Mouse (Mus musculus): ENCODE data around the gene Gm9903. TPM values are rescaled to one million over a fixed set of nuclear protein-coding genes. Genes with fewer than 3 reads are reported as not detected.

Gene Gm9903
- polyA plus RNA-seq (2015; fragmentation: Nextera tagmentation; extraction: Ambion mirVana) = 0.17 and 0.58 TPM in 2 replicates

GRCm38 (mm10) chr5:33629301-33629987, at the start of gene Gm9903, which contains the start of gene Fam53a:
TSS of gene Gm9903 (plus strand) at chr5:33629925.
TSS of gene Fam53a (minus strand) at chr5:33629635.
- peak; percentile 97 for ATAC-seq (ENCODE audit: insufficient read depth, low FRiP score, low read depth)
- Histone ChIP-seq H3K9me3 (no peaks in the 10 kb centered on the region), H3K36me3 (no peaks in the 10 kb centered on the region), H3K4me3 (replicated peaks) (peak within 1 kb of the TSS; percentile 77), H3K27me3 (replicated peaks) (no peaks in the 10 kb centered on the region), H3K4me2 (peak within 1 kb of the TSS; percentile 88), H3K27ac (peak within 1 kb of the TSS; percentile 93), H3K9ac (peak within 1 kb of the TSS; percentile 74), H3K4me1 (peaks cover 8% of the 10 kb centered on the region; the same call in 1 of the 2 replicates)
- WGBS = under 1% methylated on average over 85 of the region's 99 CpGs

- H3K9ac ChIP-seq = no peak overlapping the region
- no peak overlapping the region for H3K4me2 ChIP-seq
- WGBS = 52% methylated on average over 1 of the region's 1 CpGs
- no peak overlapping the region for H3K27ac ChIP-seq
- no peak for ATAC-seq (ENCODE audit: insufficient read depth, low FRiP score, low read depth)
- H3K4me3 ChIP-seq (replicated peaks) = no peak overlapping the region
- H3K27me3 ChIP-seq (replicated peaks) = no peaks in the 10 kb centered on the region
- no peaks in the 10 kb centered on the region for H3K4me1 ChIP-seq
- no peaks in the 10 kb centered on the region for H3K9me3 ChIP-seq
- H3K36me3 ChIP-seq = no peaks in the 10 kb centered on the region
Measured at GRCm38 (mm10) chr5:33580336-33580735, 49.4 kb upstream of the Gm9903 start.

DNA sequence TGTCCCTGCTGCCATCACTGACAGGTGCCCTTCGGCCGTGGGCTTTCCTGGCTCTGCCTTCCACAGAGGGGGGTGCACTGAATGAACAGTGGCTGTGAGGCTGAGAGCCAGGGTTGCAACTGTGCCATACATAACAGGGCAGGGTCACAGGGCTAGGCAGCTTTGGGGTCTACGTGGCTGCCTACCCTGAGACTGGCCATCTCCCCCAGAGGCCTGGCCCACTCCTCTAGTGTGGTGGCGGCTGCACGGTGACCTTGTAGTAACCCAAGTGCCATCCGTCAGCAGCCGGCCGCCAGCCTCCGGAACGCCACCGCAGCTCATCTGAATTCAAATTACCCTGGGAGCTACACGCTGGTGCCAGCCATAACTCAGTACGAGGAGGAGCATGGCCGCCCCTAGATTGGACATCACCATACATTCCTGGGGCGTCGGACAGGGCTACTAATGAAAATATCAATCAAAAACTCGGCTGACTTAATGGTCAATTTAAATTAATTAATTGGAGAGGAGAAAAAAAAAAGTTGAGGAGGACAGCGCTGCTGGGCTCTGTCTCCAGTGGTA, 42.1 kb upstream of the Gm9903 start:
- H3K27ac ChIP-seq = no peak overlapping the region
- WGBS = 67% methylated on average over 18 of the region's 18 CpGs
- ATAC-seq (ENCODE audit: insufficient read depth, low FRiP score, low read depth) = no peak

GRCm38 (mm10) chr5:33588066-33588465, 41.7 kb upstream of the Gm9903 start:
- no peak overlapping the region for H3K4me2 ChIP-seq
- no peaks in the 10 kb centered on the region for H3K4me1 ChIP-seq
- H3K9ac ChIP-seq = no peak overlapping the region
- no peaks in the 10 kb centered on the region for H3K27me3 ChIP-seq (replicated peaks)
- H3K36me3 ChIP-seq = no peaks in the 10 kb centered on the region
- WGBS = 68% methylated on average over 3 of the region's 3 CpGs
- ATAC-seq (ENCODE audit: insufficient read depth, low FRiP score, low read depth) = no peak
- no peak overlapping the region for H3K27ac ChIP-seq
- no peak overlapping the region for H3K4me3 ChIP-seq (replicated peaks)
- no peaks in the 10 kb centered on the region for H3K9me3 ChIP-seq

More for the DNA sequence above, 42.1 kb upstream of the Gm9903 start:
- Histone ChIP-seq H3K9ac (no peak overlapping the region), H3K27me3 (replicated peaks) (no peaks in the 10 kb centered on the region), H3K36me3 (no peaks in the 10 kb centered on the region), H3K4me2 (no peak overlapping the region), H3K4me3 (replicated peaks) (no peak overlapping the region), H3K4me1 (no peaks in the 10 kb centered on the region), H3K9me3 (no peaks in the 10 kb centered on the region)

GRCm38 (mm10) chr5:33589221-33589888, 40.4 kb upstream of the Gm9903 start:
- H3K36me3 ChIP-seq = no peaks in the 10 kb centered on the region
- H3K27ac ChIP-seq = no peak overlapping the region
- H3K27me3 ChIP-seq (replicated peaks) = no peaks in the 10 kb centered on the region
- no peak overlapping the region for H3K9ac ChIP-seq
- H3K4me2 ChIP-seq = no peak overlapping the region
- WGBS = 69% methylated on average over 5 of the region's 5 CpGs
- ATAC-seq (ENCODE audit: insufficient read depth, low FRiP score, low read depth) = no peak
- H3K4me3 ChIP-seq (replicated peaks) = no peak overlapping the region
- no peaks in the 10 kb centered on the region for H3K9me3 ChIP-seq
- no peaks in the 10 kb centered on the region for H3K4me1 ChIP-seq

DNA sequence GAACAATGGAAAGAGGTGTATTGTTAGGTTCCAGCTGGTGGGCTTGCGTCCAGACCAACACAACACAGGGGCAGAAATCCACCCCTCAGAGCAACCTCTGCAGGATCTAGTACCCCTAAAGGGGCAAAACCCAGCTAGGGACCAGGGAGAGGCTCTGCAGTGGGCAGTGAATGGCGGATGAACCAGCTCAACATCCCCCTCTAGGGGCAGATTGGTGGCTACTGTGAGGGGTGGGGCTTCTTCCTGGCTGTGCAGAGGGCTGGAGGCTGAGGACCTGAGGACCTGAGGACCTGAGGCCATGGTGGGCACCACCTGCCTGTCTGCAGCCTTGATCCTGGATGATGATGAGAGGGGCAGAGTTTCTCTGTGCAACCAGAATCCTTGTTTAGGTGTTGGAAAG, 36.1 kb upstream of the Gm9903 start:
- Histone ChIP-seq H3K4me3 (replicated peaks) (no peak overlapping the region), H3K27ac (no peak overlapping the region), H3K4me1 (no peaks in the 10 kb centered on the region), H3K4me2 (no peak overlapping the region), H3K36me3 (no peaks in the 10 kb centered on the region), H3K27me3 (replicated peaks) (no peaks in the 10 kb centered on the region), H3K9me3 (no peaks in the 10 kb centered on the region), H3K9ac (no peak overlapping the region)
- ATAC-seq (ENCODE audit: insufficient read depth, low FRiP score, low read depth) = 0 out of 2 replicates have a peak, but pooled peaks have one; percentile 31
- 47% methylated on average over 2 of the region's 2 CpGs for WGBS

DNA sequence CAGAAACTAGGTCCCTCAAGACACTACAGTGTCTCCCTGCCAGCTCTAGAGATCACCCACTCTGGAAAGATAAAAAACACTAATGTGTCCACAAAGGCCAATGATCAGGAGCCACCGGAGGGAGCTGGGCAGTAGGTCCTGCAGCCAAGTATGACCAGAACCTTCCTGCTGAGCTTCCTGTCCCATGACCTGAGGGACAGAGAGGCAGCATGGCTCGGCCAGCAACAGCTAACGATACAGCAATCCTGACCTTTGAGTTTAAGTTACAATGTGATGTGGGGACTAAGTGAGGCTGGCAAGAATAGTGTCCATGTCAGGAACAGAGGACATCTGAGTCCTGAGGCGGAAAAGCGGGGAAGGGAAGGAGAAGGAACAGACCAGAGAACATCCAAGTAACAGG, 24.4 kb upstream of the Gm9903 start:
- H3K27ac ChIP-seq = no peak overlapping the region
- no peaks in the 10 kb centered on the region for H3K9me3 ChIP-seq
- no peak overlapping the region for H3K4me2 ChIP-seq
- 82% methylated on average over 5 of the region's 5 CpGs for WGBS
- peaks cover 24% of the 10 kb centered on the region for H3K36me3 ChIP-seq
- ATAC-seq (ENCODE audit: insufficient read depth, low FRiP score, low read depth) = no peak
- no peaks in the 10 kb centered on the region for H3K27me3 ChIP-seq (replicated peaks)
- no peak overlapping the region for H3K9ac ChIP-seq
- H3K4me1 ChIP-seq = no peaks in the 10 kb centered on the region
- no peak overlapping the region for H3K4me3 ChIP-seq (replicated peaks)

- H3K27ac ChIP-seq = no peak overlapping the region
- no peaks in the 10 kb centered on the region for H3K9me3 ChIP-seq
- H3K9ac ChIP-seq = no peak overlapping the region
- no peak overlapping the region for H3K4me3 ChIP-seq (replicated peaks)
- H3K27me3 ChIP-seq (replicated peaks) = no peaks in the 10 kb centered on the region
- peaks cover 25% of the 10 kb centered on the region for H3K36me3 ChIP-seq
- no peaks in the 10 kb centered on the region for H3K4me1 ChIP-seq
- no peak for ATAC-seq (ENCODE audit: insufficient read depth, low FRiP score, low read depth)
- WGBS = 79% methylated on average over 7 of the region's 7 CpGs
- no peak overlapping the region for H3K4me2 ChIP-seq
Measured at GRCm38 (mm10) chr5:33606631-33607030, 23.1 kb upstream of the Gm9903 start.

GRCm38 (mm10) chr5:33607434-33607833, 22.3 kb upstream of the Gm9903 start:
- Histone ChIP-seq H3K27me3 (replicated peaks) (no peaks in the 10 kb centered on the region), H3K9me3 (no peaks in the 10 kb centered on the region)
- WGBS = 91% methylated on average over 15 of the region's 15 CpGs

DNA sequence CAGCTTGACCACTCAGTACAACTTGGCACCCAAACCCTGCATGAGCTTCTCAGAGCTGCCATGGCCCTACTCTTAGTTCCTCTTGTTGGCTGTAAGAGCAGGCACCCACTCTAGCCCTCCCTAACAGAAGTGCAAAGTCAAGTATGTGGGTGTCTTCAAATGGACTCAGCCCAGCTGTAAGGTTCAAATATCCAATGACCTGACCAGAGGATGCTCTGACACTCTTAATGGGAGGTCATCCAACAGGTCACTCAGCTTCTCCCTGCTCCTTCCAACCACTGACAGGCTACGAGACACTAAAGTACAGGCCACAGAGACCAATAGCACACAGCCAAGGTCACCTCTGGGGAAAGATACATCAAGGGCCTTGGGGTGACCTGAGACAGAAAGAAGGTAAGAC, 20.5 kb upstream of the Gm9903 start:
- Histone ChIP-seq H3K4me1 (no peaks in the 10 kb centered on the region), H3K9ac (no peak overlapping the region), H3K27ac (no peak overlapping the region), H3K9me3 (no peaks in the 10 kb centered on the region), H3K36me3 (peaks cover 34% of the 10 kb centered on the region), H3K4me2 (no peak overlapping the region), H3K27me3 (replicated peaks) (no peaks in the 10 kb centered on the region), H3K4me3 (replicated peaks) (no peak overlapping the region)
- WGBS = 75% methylated on average over 1 of the region's 1 CpGs
- no peak for ATAC-seq (ENCODE audit: insufficient read depth, low FRiP score, low read depth)

More at GRCm38 (mm10) chr5:33607434-33607833, 22.3 kb upstream of the Gm9903 start:
- Histone ChIP-seq H3K4me2 (no peak overlapping the region), H3K27ac (no peak overlapping the region), H3K4me1 (no peaks in the 10 kb centered on the region), H3K4me3 (replicated peaks) (no peak overlapping the region), H3K9ac (no peak overlapping the region), H3K36me3 (peaks cover 28% of the 10 kb centered on the region)
- no peak; the same call in 1 of the 2 replicates for ATAC-seq (ENCODE audit: insufficient read depth, low FRiP score, low read depth)

DNA sequence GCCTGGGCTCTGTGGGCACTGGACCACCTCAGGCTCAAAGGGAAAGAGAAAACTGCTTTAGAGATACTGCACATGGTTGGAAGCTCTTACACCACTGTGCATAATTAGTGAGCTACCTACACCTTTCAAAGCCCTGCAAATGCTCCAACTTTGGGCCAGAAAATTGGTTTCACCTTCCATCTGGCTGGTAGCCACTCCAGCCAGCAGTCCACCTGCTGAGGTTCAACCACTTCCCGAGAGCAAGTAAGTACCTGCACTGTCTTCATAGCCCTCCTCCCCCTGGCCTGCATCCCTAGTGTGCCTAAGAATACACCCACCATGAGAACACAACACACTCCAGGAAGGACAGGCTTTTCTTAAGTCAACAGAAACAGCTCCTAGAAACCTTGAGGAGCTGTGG, 17.9 kb upstream of the Gm9903 start:
- no peak overlapping the region for H3K4me2 ChIP-seq
- no peak overlapping the region for H3K9ac ChIP-seq
- no peaks in the 10 kb centered on the region for H3K9me3 ChIP-seq
- peaks cover 34% of the 10 kb centered on the region for H3K36me3 ChIP-seq
- no peak for ATAC-seq (ENCODE audit: insufficient read depth, low FRiP score, low read depth)
- H3K4me3 ChIP-seq (replicated peaks) = no peak overlapping the region
- no peak overlapping the region for H3K27ac ChIP-seq
- WGBS = 82% methylated on average over 1 of the region's 1 CpGs
- H3K27me3 ChIP-seq (replicated peaks) = no peaks in the 10 kb centered on the region
- H3K4me1 ChIP-seq = no peaks in the 10 kb centered on the region

DNA sequence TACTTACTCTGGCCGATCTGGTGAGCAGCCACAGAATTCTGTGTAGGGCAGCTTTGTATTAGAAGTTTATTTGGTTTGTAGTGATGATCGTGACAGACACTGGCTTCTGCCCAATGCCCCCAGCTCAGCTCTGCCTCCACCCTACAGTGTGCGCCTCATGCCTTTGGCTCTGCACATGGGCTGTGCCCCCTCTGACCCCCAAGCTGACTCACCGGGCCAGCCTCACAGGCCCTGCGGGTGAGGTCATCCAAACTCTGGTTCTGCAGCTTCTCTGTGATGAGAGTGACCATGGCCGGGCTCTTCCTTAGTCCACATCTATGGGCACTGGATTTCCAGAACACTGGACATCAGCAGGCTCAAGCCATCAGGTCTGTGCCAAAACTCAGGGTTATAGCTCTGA, 15.3 kb upstream of the Gm9903 start:
- no peak overlapping the region for H3K9ac ChIP-seq
- ATAC-seq (ENCODE audit: insufficient read depth, low FRiP score, low read depth) = no peak
- H3K9me3 ChIP-seq = no peaks in the 10 kb centered on the region
- 77% methylated on average over 6 of the region's 6 CpGs for WGBS
- H3K27me3 ChIP-seq (replicated peaks) = no peaks in the 10 kb centered on the region
- H3K4me1 ChIP-seq = 0 out of 2 replicates have a peak, but pooled peaks cover 2% of the 10 kb centered on the region
- H3K4me2 ChIP-seq = no peak overlapping the region
- peaks cover 18% of the 10 kb centered on the region for H3K36me3 ChIP-seq
- H3K4me3 ChIP-seq (replicated peaks) = no peak overlapping the region
- H3K27ac ChIP-seq = no peak overlapping the region
